Comparison of ENCODE assay signal across 17 mouse cellular contexts in the genomic region with DNA sequence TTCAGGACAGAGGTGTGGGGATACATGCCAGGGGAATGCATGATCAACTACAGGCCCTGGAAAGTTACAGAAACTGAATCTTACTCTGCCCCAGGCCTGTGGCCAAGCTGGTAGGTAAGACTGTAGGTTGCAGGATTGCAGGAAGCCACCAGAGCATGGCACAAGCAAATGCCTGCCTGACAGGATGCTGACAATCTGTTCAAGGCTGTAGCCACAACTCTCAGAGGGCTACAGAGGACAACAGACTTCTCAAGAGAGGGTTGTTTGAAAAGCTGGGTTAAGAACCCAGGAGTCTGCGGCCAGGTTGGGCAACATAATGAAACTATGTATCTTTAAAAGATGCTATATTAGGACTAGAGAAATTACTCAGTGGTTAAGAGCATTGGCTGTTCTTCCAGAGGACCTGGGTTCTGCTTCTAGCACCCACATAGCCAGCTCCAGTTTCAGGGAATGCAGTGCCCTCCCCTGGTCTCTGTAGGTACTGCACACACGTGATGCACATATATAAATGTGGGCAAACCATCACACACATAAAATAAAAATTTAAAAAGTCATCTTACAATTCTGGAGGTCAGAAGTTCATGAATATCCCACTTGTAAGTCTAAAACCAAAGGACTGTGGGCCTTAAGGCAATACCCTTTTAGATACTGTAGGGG. TPM values are rescaled to one million over a fixed set of nuclear protein-coding genes. Genes with fewer than 3 reads are reported as not detected.
DNase-seq lines count a peak whose midpoint lies in the region; ATAC-seq and TF ChIP-seq lines count a peak whose summit lies in the region.
"Had no signal": no experiment of that assay in that cellular context is flagged by ENCODE, and none has a peak within 500 bp of the region (broad histone marks: within the 10 kb centered on the region; RNA-seq: fewer than 3 reads in every experiment).

No protein-coding gene starts in this region.

- H3K9me3 ChIP-seq in liver, embryonic 14.5 days (ENCODE audit: control insufficient read depth, low read length): no peaks in the 10 kb centered on the region
- no peaks in the 10 kb centered on the region for H3K9me3 ChIP-seq in liver, embryonic 11.5 days (ENCODE audit: control insufficient read depth, low read length)
- no peaks in the 10 kb centered on the region for H3K9me3 ChIP-seq in E14TG2a.4 (ENCODE audit: low read length)
- H3K9me3 ChIP-seq: forebrain, embryonic 12.5 days; hindbrain, embryonic 10.5 days; kidney, embryonic 15.5 days; liver, embryonic 12.5 days; neural tube, embryonic 13.5 days had no signal

- H3K36me3 ChIP-seq in liver, embryonic 14.5 days (replicated peaks; ENCODE audit: control insufficient read depth, insufficient read depth, low read depth): no peaks in the 10 kb centered on the region
- H3K36me3 ChIP-seq in liver, embryonic 11.5 days (ENCODE audit: control insufficient read depth, insufficient read depth, low read length): no peaks in the 10 kb centered on the region
- H3K36me3 ChIP-seq in E14TG2a.4 (ENCODE audit: insufficient read depth, low read length): no peaks in the 10 kb centered on the region
- H3K36me3 ChIP-seq: forebrain, embryonic 12.5 days; hindbrain, embryonic 10.5 days; kidney, embryonic 15.5 days; liver, embryonic 12.5 days; neural tube, embryonic 13.5 days had no signal

- TF ChIP-seq POLR2A in bone marrow macrophage, adult 2 months (IDR thresholded peaks at IDR 0.05; ENCODE audit: borderline replicate concordance, low read depth, low read length): no peak

- 0 out of 2 replicates have a peak, but pooled peaks have one; percentile 24 for TF ChIP-seq CTCF in liver, embryonic 14.5 days (IDR thresholded peaks at IDR 0.05; ENCODE audit: low read depth)
- peak; percentile 89 for TF ChIP-seq CTCF in E14TG2a.4 (conservative IDR thresholded peaks at IDR 0.05; ENCODE audit: low read length)
- no peak for TF ChIP-seq CTCF in bone marrow macrophage, adult 2 months (IDR thresholded peaks at IDR 0.05; ENCODE audit: low read depth, low read length)

- intact Hi-C loops in left cerebral cortex, postnatal 25 days (cut with DNase I): no loop called here

- no peak overlapping the region for H3K27ac ChIP-seq in liver, embryonic 14.5 days
- no peak overlapping the region for H3K27ac ChIP-seq in liver, embryonic 11.5 days (ENCODE audit: low read depth, low read length)
- H3K27ac ChIP-seq in bone marrow macrophage, adult 2 months (ENCODE audit: insufficient read depth, low read depth, low read length): peak overlapping the region; percentile 97
- H3K27ac ChIP-seq: forebrain, embryonic 12.5 days; hindbrain, embryonic 10.5 days; kidney, embryonic 15.5 days; liver, embryonic 12.5 days; neural tube, embryonic 13.5 days had no signal

- 69% methylated on average over 2 of the region's 2 CpGs for WGBS in liver, embryonic 14.5 days (ENCODE audit: insufficient replicate concordance)
- WGBS in liver, embryonic 11.5 days: 81% methylated on average over 2 of the region's 2 CpGs

- ATAC-seq in liver, embryonic 14.5 days (ENCODE audit: insufficient read depth): no peak
- no peak for ATAC-seq in liver, embryonic 11.5 days (replicated peaks; ENCODE audit: low FRiP score)
- ATAC-seq in megakaryocyte progenitor cell, adult 5-6 weeks (replicated peaks; ENCODE audit: poor library complexity): no peak
- ATAC-seq: liver, embryonic 12.5 days had no signal

- DNase-seq in liver, embryonic 14.5 days (ENCODE audit: low read depth in 3 of 3, low spot score in 3 of 3): no peak
- DNase-seq in liver, embryonic 11.5 days (ENCODE audit: low spot score): no peak
- peak; percentile 40 for DNase-seq in A20 (ENCODE audit: low read depth, low spot score)
- no peak for DNase-seq in left cerebral cortex, postnatal 25 days (ENCODE audit: low spot score in 2 of 2)
- DNase-seq: cerebellum, adult 11 months; cerebellum, postnatal 25 days; left cerebral cortex, postnatal 4 days; thymus, adult 2 months had no signal

- TF ChIP-seq EP300 in liver, embryonic 14.5 days (IDR thresholded peaks at IDR 0.05; ENCODE audit: low read depth): no peak

- peaks cover 0 to 12% of the 10 kb centered on the region in 2 experiments; a peak in 2 of 4 replicates for H3K4me1 ChIP-seq in liver, embryonic 14.5 days (replicated peaks; ENCODE audit: control insufficient read depth in 2 of 2, insufficient read depth in 2 of 2, low read length in 1 of 2)
- H3K4me1 ChIP-seq in liver, embryonic 11.5 days (replicated peaks; ENCODE audit: control insufficient read depth, insufficient read depth, low read length): no peaks in the 10 kb centered on the region
- H3K4me1 ChIP-seq in E14TG2a.4 (replicated peaks; ENCODE audit: low read depth, low read length): peaks cover 9% of the 10 kb centered on the region
- H3K4me1 ChIP-seq in bone marrow macrophage, adult 2 months (ENCODE audit: control insufficient read depth, insufficient read depth, low read length): peaks cover 43% of the 10 kb centered on the region
- H3K4me1 ChIP-seq: forebrain, embryonic 12.5 days; hindbrain, embryonic 10.5 days; neural tube, embryonic 13.5 days had no signal

- H3K4me2 ChIP-seq in liver, embryonic 14.5 days (ENCODE audit: low read depth): no peak overlapping the region
- no peak overlapping the region for H3K4me2 ChIP-seq in liver, embryonic 11.5 days
- H3K4me2 ChIP-seq: forebrain, embryonic 12.5 days; kidney, embryonic 15.5 days; liver, embryonic 12.5 days; midbrain, embryonic 11.5 days; neural tube, embryonic 13.5 days had no signal

- no peak overlapping the region for H3K9ac ChIP-seq in liver, embryonic 14.5 days (replicated peaks)
- no peak overlapping the region for H3K9ac ChIP-seq in liver, embryonic 11.5 days (ENCODE audit: low read depth, low read length)
- H3K9ac ChIP-seq: forebrain, embryonic 12.5 days; kidney, embryonic 15.5 days; liver, embryonic 12.5 days; neural tube, embryonic 13.5 days had no signal

- H3K4me3 ChIP-seq in liver, embryonic 14.5 days (ENCODE audit: insufficient read depth in 1 of 2, low read depth in 2 of 2, low read length in 2 of 2): no peak overlapping the region
- H3K4me3 ChIP-seq in liver, embryonic 11.5 days (ENCODE audit: low read depth, low read length): no peak overlapping the region
- H3K4me3 ChIP-seq in E14TG2a.4 (replicated peaks; ENCODE audit: low read length): no peak overlapping the region
- no peak overlapping the region for H3K4me3 ChIP-seq in bone marrow macrophage, adult 2 months (ENCODE audit: insufficient read depth, low read length)
- H3K4me3 ChIP-seq: forebrain, embryonic 12.5 days; hindbrain, embryonic 10.5 days; kidney, embryonic 15.5 days; liver, embryonic 12.5 days; neural tube, embryonic 13.5 days had no signal

- H3K27me3 ChIP-seq in liver, embryonic 14.5 days (ENCODE audit: control insufficient read depth, insufficient read depth, low read length): no peaks in the 10 kb centered on the region
- H3K27me3 ChIP-seq in liver, embryonic 11.5 days (replicated peaks; ENCODE audit: control insufficient read depth, insufficient read depth, low read length): no peaks in the 10 kb centered on the region
- peaks cover 8% of the 10 kb centered on the region; the same call in 1 of the 2 replicates for H3K27me3 ChIP-seq in E14TG2a.4 (ENCODE audit: insufficient read depth, low read length)
- H3K27me3 ChIP-seq: forebrain, embryonic 12.5 days; kidney, embryonic 15.5 days; neural tube, embryonic 13.5 days had no signal

RNA-seq across cellular contexts. Expression of gene Scimp, which starts 10.1 kb away (rescaled TPM):
- polyA plus RNA-seq in liver, embryonic 14.5 days (2012; rRNA removed): 0.10 and 0.12 TPM in 2 replicates
- 0.51 and 0.64 TPM in 2 replicates for polyA plus RNA-seq in liver, embryonic 14.5 days (2014; fragmentation: Nextera tagmentation; extraction: Ambion mirVana)
- 0.30 and 0.82 TPM in 2 replicates for polyA plus RNA-seq in liver, embryonic 11.5 days (2014; fragmentation: Nextera tagmentation; extraction: Ambion mirVana)
- 1.1 TPM in 1 of 2 replicates, not detected in the other for polyA plus RNA-seq in bone marrow macrophage, adult 2 months (2012; ENCODE audit: insufficient read depth, insufficient read length, missing spikeins)
- total RNA-seq in megakaryocyte progenitor cell, adult 5-6 weeks (2015): 0.37 TPM in 1 of 2 replicates, not detected in the other
- not detected in 2 replicates for total RNA-seq in megakaryocyte progenitor cell, adult 5-6 weeks (2017)
- not detected for total RNA-seq in left cerebral cortex, postnatal 25 days (2021)
- total RNA-seq: left cerebral cortex, postnatal 4 days had no signal
- polyA plus RNA-seq: forebrain, embryonic 12.5 days; hindbrain, embryonic 10.5 days; midbrain, embryonic 11.5 days; neural tube, embryonic 13.5 days had no signal

RNA-seq across cellular contexts. Expression of gene Zfp3, which starts 38.3 kb away (rescaled TPM):
- polyA plus RNA-seq in liver, embryonic 14.5 days (2012; rRNA removed): 0.38 and 0.64 TPM in 2 replicates
- polyA plus RNA-seq in liver, embryonic 14.5 days (2014; fragmentation: Nextera tagmentation; extraction: Ambion mirVana): 0.85 and 1.1 TPM in 2 replicates
- 3.3 and 4.0 TPM in 2 replicates for polyA plus RNA-seq in liver, embryonic 11.5 days (2014; fragmentation: Nextera tagmentation; extraction: Ambion mirVana)
- polyA plus RNA-seq in bone marrow macrophage, adult 2 months (2012; ENCODE audit: insufficient read depth, insufficient read length, missing spikeins): 2.7 and 3.3 TPM in 2 replicates
- 1.3 and 2.1 TPM in 2 replicates for total RNA-seq in megakaryocyte progenitor cell, adult 5-6 weeks (2015)
- total RNA-seq in megakaryocyte progenitor cell, adult 5-6 weeks (2017): 1.9 and 2.7 TPM in 2 replicates
- total RNA-seq in left cerebral cortex, postnatal 25 days (2021): 10 to 100 TPM; 16.4 to 17.2 TPM

RNA-seq across cellular contexts. Expression of gene Rabep1, which starts 42.2 kb away (rescaled TPM):
- 2.1 and 3.7 TPM in 2 replicates for polyA plus RNA-seq in liver, embryonic 14.5 days (2012; rRNA removed)
- polyA plus RNA-seq in liver, embryonic 14.5 days (2014; fragmentation: Nextera tagmentation; extraction: Ambion mirVana): 9.1 and 10.3 TPM in 2 replicates
- 25.7 and 28.9 TPM in 2 replicates for polyA plus RNA-seq in liver, embryonic 11.5 days (2014; fragmentation: Nextera tagmentation; extraction: Ambion mirVana)
- 49.2 and 51.8 TPM in 2 replicates for polyA plus RNA-seq in bone marrow macrophage, adult 2 months (2012; ENCODE audit: insufficient read depth, insufficient read length, missing spikeins)
- total RNA-seq in megakaryocyte progenitor cell, adult 5-6 weeks (2015): 19.5 and 28.2 TPM in 2 replicates
- 30.8 and 52.6 TPM in 2 replicates for total RNA-seq in megakaryocyte progenitor cell, adult 5-6 weeks (2017)
- 100 to 1,000 TPM; 128 to 130 TPM for total RNA-seq in left cerebral cortex, postnatal 25 days (2021)
